Mouse (Mus musculus) C2C12 (cell line): ENCODE data around the gene Pign. TPM values are rescaled to one million over a fixed set of nuclear protein-coding genes. Genes with fewer than 3 reads are reported as not detected.

Experiments
- H3K27me3 ChIP-seq: one replicate; pipeline ENCODE4 v1.6.1; 2011; ENCODE audit not compliant: control insufficient read depth, insufficient read depth, insufficient read length
- H3K36me3 ChIP-seq: one replicate; pipeline ENCODE4 v1.6.1; 2011; ENCODE audit not compliant: control insufficient read depth, insufficient read depth
- H3K4me3 ChIP-seq: one replicate; pipeline ENCODE4 v1.5.1; 2011; ENCODE audit warnings: mild to moderate bottlenecking, control low read depth; ENCODE audit not compliant: poor library complexity, insufficient read depth, severe bottlenecking
- H3K79me2 ChIP-seq: one replicate; pipeline ENCODE4 v1.6.1; 2011; ENCODE audit not compliant: control insufficient read depth, insufficient read depth
- H3K79me3 ChIP-seq: one replicate; pipeline ENCODE4 v1.6.1; 2011; ENCODE audit warnings: low read depth, control low read depth
- H3ac ChIP-seq: one replicate; pipeline ENCODE3; 2011; ENCODE audit warnings: low read depth; ENCODE audit not compliant: control insufficient read depth, insufficient read length
- CEBPB ChIP-seq: IDR thresholded peaks from one replicate; pipeline ENCODE4 v1.6.1; 2011; ENCODE audit warnings: low read depth, mild to moderate bottlenecking, control low read depth, moderate library complexity
- CTCF ChIP-seq: IDR thresholded peaks from one replicate; pipeline ENCODE4 v1.5.1; 2011; ENCODE audit not compliant: control insufficient read depth, insufficient read depth, insufficient read length
- FOSL1 ChIP-seq: IDR thresholded peaks from one replicate; pipeline ENCODE4 v1.8.0; 2011; ENCODE audit warnings: mild to moderate bottlenecking, low read length; ENCODE audit not compliant: poor library complexity, insufficient read depth, severe bottlenecking
- MAX ChIP-seq: IDR thresholded peaks from one replicate; pipeline ENCODE4 v1.6.1; 2011; ENCODE audit warnings: mild to moderate bottlenecking, control low read depth
- MYOD1 ChIP-seq: IDR thresholded peaks from one replicate; pipeline ENCODE4 v1.6.1; 2011; ENCODE audit warnings: low read depth; ENCODE audit not compliant: control insufficient read depth, insufficient read length
- MYOG ChIP-seq: IDR thresholded peaks from one replicate; pipeline ENCODE4 v1.6.1; 2011; ENCODE audit not compliant: control insufficient read depth, insufficient read length; ENCODE audit errors: extremely low read depth
- USF1 ChIP-seq: IDR thresholded peaks from one replicate; pipeline ENCODE4 v1.6.1; 2011; ENCODE audit warnings: low read depth, mild to moderate bottlenecking, control low read depth, moderate library complexity
- microRNA-seq: library from miRNA; unstranded; fragments of <30 nt; microRNA quantifications from one replicate; pipeline ENCODE4, GENCODE M21; 2019; ENCODE audit warnings: borderline microRNAs expressed
- polyA plus RNA-seq: library from polyadenylated mRNA; unstranded; fragments of >200 nt; fragmentation: generic; extraction: Trizol; gene quantifications from one replicate; pipeline ENCODE4 v1.2.1, GENCODE M21; 2012; ENCODE audit warnings: missing spikeins

The Pign gene
- polyA plus RNA-seq, 1 experiment: 7.7 TPM

GRCm38 (mm10) chr1:105489456-105489855 is 174.0 kb downstream of the Pign start:
- Histone ChIP-seq H3K27me3 (no peaks in the 10 kb centered on the region), H3K4me3 (no peak overlapping the region), H3ac (no peak overlapping the region), H3K79me2 (no peaks in the 10 kb centered on the region), H3K79me3 (no peaks in the 10 kb centered on the region), H3K36me3 (no peaks in the 10 kb centered on the region)
- TF ChIP-seq MYOG: no peak
- TF ChIP-seq CEBPB: no peak
- no peak for TF ChIP-seq CTCF
- no peak for TF ChIP-seq MYOD1
- TF ChIP-seq USF1: no peak
- no peak for TF ChIP-seq FOSL1
- TF ChIP-seq MAX: no peak

- H3K79me3 ChIP-seq: no peaks in the 10 kb centered on the region
- no peaks in the 10 kb centered on the region for H3K27me3 ChIP-seq
- no peaks in the 10 kb centered on the region for H3K36me3 ChIP-seq
- H3ac ChIP-seq: no peak overlapping the region
- TF ChIP-seq MYOD1 (no peak), FOSL1 (no peak), MYOG (no peak), CEBPB (no peak), MAX (no peak), CTCF (no peak), USF1 (no peak)
- H3K79me2 ChIP-seq: no peaks in the 10 kb centered on the region
- no peak overlapping the region for H3K4me3 ChIP-seq
These were observed 176.4 kb downstream of the Pign start for GRCm38 (mm10) chr1:105487037-105487436.

Small RNA genes within 50 kb of the gene (microRNA-seq; reads per million reads assigned to microRNA genes)
- gene Gm22426: not detected

Other genes with a start within 250 kb of the Pign start
- 7.3 TPM for gene Relch, start 184 bp upstream of the Pign start, polyA plus RNA-seq
- gene Tnfrsf11a, start 117.0 kb upstream of the Pign start, polyA plus RNA-seq: 0.16 TPM